Mouse (Mus musculus): ENCODE measurements around the gene Ank2. TPM values are rescaled to one million over a fixed set of nuclear protein-coding genes. Genes with fewer than 3 reads are reported as not detected.

The Ank2 gene
- polyA plus RNA-seq, 1 experiment from 2014 or later = 19.6 TPM

DNA sequence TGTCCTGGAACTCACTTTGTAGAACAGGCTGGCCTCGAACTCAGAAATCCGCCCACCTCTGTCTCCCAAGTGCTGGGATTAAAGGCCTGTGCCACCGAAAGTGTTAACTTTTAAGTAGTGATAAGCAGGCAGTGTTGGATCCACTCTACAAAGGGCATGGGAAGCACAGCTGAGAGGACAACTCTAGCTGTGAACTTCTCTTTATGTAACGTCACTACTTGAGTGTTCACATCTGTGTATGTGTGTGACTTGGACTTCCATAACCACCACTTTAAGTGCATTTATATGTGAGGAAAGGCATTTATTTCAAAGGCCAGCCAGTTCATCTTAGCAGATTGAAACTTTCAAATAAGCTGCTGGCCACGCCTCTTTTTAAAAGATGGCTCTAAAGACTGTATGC, 523.7 kb downstream of the Ank2 start:
- no peak for ATAC-seq (ENCODE audit: insufficient read depth)
- Histone ChIP-seq H3K4me2 (no peak overlapping the region), H3K4me1 (ENCODE audit: insufficient read depth) (no peaks in the 10 kb centered on the region), H3K9ac (no peak overlapping the region), H3K27me3 (ENCODE audit: insufficient read depth, low read length) (no peaks in the 10 kb centered on the region), H3K36me3 (ENCODE audit: insufficient read depth) (no peaks in the 10 kb centered on the region), H3K4me3 (ENCODE audit: low read depth, low read length) (no peak overlapping the region), H3K27ac (ENCODE audit: low read depth) (no peak overlapping the region), H3K9me3 (ENCODE audit: low read depth, low read length) (no peaks in the 10 kb centered on the region)
- TF ChIP-seq CTCF (IDR thresholded peaks at IDR 0.05; ENCODE audit: low read depth) = no peak
- no peak for DNase-seq
- WGBS = 75% methylated on average over 5 of the region's 5 CpGs

DNA sequence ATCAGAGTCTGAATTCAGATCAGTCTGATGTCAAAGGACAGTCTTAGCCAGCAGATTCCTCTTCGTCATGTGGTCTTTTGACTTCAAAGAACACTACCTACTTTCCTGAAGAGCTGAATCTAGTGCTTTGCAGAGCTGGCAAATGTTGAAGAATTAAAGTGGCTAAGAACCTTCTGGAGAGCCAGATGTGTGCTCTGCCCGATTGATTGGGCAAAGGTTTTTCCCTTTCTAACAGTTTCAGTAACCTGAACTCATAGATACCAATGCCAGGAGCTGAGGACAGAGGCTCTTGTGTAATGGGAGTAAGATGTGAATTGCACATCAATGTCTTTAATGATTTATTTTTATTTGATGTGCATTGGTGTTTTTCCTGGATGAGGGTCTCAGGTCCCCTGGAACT, 525.6 kb downstream of the Ank2 start:
- H3K9me3 ChIP-seq (ENCODE audit: low read depth, low read length) = no peaks in the 10 kb centered on the region
- H3K27ac ChIP-seq (ENCODE audit: low read depth) = no peak overlapping the region
- H3K4me3 ChIP-seq (ENCODE audit: low read depth, low read length) = no peak overlapping the region
- no peak overlapping the region for H3K4me2 ChIP-seq
- no peaks in the 10 kb centered on the region for H3K27me3 ChIP-seq (ENCODE audit: insufficient read depth, low read length)
- no peaks in the 10 kb centered on the region for H3K4me1 ChIP-seq (ENCODE audit: insufficient read depth)
- no peaks in the 10 kb centered on the region for H3K36me3 ChIP-seq (ENCODE audit: insufficient read depth)
- no peak for TF ChIP-seq CTCF (IDR thresholded peaks at IDR 0.05; ENCODE audit: low read depth)
- H3K9ac ChIP-seq = no peak overlapping the region
- DNase-seq (no peak), ATAC-seq (ENCODE audit: insufficient read depth) (no peak)
- WGBS = 78% methylated on average over 2 of the region's 2 CpGs

DNA sequence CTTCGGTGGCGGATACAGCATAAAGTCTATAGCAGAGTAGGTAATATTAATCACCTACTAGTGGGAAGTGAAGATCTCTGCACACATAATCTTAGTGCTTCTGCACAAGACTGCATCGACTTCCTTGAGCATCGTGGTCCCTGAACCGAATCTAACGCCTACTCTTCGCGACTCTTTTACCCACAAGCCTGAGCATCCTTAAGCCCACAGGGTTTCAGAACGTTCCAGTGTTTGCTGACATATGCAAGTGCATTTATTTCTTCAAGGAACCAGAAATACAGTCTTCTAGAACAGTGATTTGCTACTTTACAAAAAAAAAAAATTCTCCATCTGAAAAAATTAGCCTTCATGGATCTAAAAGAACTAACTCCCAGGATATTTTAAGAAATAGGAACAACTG, 527.6 kb downstream of the Ank2 start:
- Histone ChIP-seq H3K36me3 (ENCODE audit: insufficient read depth) (no peaks in the 10 kb centered on the region), H3K27me3 (ENCODE audit: insufficient read depth, low read length) (no peaks in the 10 kb centered on the region), H3K27ac (ENCODE audit: low read depth) (no peak overlapping the region), H3K4me2 (no peak overlapping the region), H3K9me3 (ENCODE audit: low read depth, low read length) (no peaks in the 10 kb centered on the region), H3K4me3 (ENCODE audit: low read depth, low read length) (no peak overlapping the region), H3K9ac (no peak overlapping the region), H3K4me1 (ENCODE audit: insufficient read depth) (no peaks in the 10 kb centered on the region)
- DNase-seq = no peak
- TF ChIP-seq CTCF (IDR thresholded peaks at IDR 0.05; ENCODE audit: low read depth) = no peak
- no peak for ATAC-seq (ENCODE audit: insufficient read depth)
- WGBS = 91% methylated on average over 9 of the region's 9 CpGs

DNA sequence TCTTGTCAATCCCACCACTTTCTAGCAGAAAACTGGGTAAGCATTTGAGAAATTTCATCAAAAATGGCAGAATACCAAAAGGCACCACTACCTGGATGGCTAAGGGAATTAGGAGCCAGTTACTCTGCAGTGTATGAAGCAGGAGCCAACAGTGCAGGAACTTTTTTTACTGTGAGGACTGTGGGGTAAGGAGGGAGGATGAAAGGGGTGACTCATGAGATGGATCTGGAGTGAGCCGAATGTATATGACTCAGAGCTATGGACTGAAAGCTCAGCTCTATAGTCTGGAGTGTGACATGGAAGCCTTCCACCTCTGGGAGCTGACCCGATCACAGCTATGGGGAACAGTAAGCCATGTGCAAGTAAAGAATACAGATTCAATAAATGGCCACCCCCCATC, 530.4 kb downstream of the Ank2 start:
- Histone ChIP-seq H3K36me3 (ENCODE audit: insufficient read depth) (0 out of 2 replicates have a peak, but pooled peaks cover 6% of the 10 kb centered on the region), H3K9ac (no peak overlapping the region), H3K27ac (ENCODE audit: low read depth) (no peak overlapping the region), H3K4me2 (no peak overlapping the region), H3K27me3 (ENCODE audit: insufficient read depth, low read length) (no peaks in the 10 kb centered on the region), H3K4me1 (ENCODE audit: insufficient read depth) (no peaks in the 10 kb centered on the region), H3K9me3 (ENCODE audit: low read depth, low read length) (no peaks in the 10 kb centered on the region), H3K4me3 (ENCODE audit: low read depth, low read length) (no peak overlapping the region)
- DNase-seq (no peak), ATAC-seq (ENCODE audit: insufficient read depth) (no peak)
- TF ChIP-seq CTCF (IDR thresholded peaks at IDR 0.05; ENCODE audit: low read depth) = no peak
- WGBS = 79% methylated on average over 2 of the region's 2 CpGs

GRCm38 (mm10) chr3:126965767-126966166, 533.4 kb downstream of the Ank2 start:
- WGBS = 78% methylated on average over 2 of the region's 2 CpGs
- no peak for ATAC-seq (ENCODE audit: insufficient read depth)
- Histone ChIP-seq H3K4me3 (ENCODE audit: low read depth, low read length) (no peak overlapping the region), H3K4me2 (no peak overlapping the region), H3K9me3 (ENCODE audit: low read depth, low read length) (no peaks in the 10 kb centered on the region), H3K27ac (ENCODE audit: low read depth) (no peak overlapping the region), H3K9ac (no peak overlapping the region), H3K27me3 (ENCODE audit: insufficient read depth, low read length) (no peaks in the 10 kb centered on the region), H3K4me1 (ENCODE audit: insufficient read depth) (no peaks in the 10 kb centered on the region), H3K36me3 (ENCODE audit: insufficient read depth) (0 out of 2 replicates have a peak, but pooled peaks cover 6% of the 10 kb centered on the region)
- no peak for DNase-seq
- no peak for TF ChIP-seq CTCF (IDR thresholded peaks at IDR 0.05; ENCODE audit: low read depth)

DNA sequence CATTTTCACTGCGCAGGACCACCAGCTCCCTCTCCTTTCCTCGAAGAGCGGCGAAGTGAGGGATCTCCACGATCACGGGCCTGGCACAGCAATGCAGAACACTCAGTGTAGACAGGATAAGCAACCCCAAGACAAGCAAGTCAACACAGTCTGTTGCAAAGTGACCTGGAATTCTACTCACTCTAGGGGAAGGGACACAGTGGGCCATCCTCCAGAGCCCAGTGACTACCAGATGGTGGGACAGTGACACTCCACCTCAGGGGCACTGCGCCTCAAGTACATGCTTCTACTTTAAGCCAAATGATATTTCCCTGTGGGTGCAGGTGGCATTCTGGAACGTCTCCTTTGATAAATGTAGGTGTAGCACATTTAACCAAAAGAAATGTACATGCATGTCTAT, 536.8 kb downstream of the Ank2 start:
- no peak for TF ChIP-seq CTCF (IDR thresholded peaks at IDR 0.05; ENCODE audit: low read depth)
- Histone ChIP-seq H3K4me2 (no peak overlapping the region), H3K27me3 (ENCODE audit: insufficient read depth, low read length) (no peaks in the 10 kb centered on the region), H3K27ac (ENCODE audit: low read depth) (no peak overlapping the region), H3K9ac (no peak overlapping the region), H3K4me1 (ENCODE audit: insufficient read depth) (no peaks in the 10 kb centered on the region), H3K9me3 (ENCODE audit: low read depth, low read length) (no peaks in the 10 kb centered on the region), H3K36me3 (ENCODE audit: insufficient read depth) (0 out of 2 replicates have a peak, but pooled peaks cover 12% of the 10 kb centered on the region), H3K4me3 (ENCODE audit: low read depth, low read length) (no peak overlapping the region)
- ATAC-seq (ENCODE audit: insufficient read depth) (no peak), DNase-seq (no peak)
- WGBS = 94% methylated on average over 8 of the region's 8 CpGs

GRCm38 (mm10) chr3:126952698-126953097, 546.5 kb downstream of the Ank2 start:
- Histone ChIP-seq H3K9me3 (ENCODE audit: low read depth, low read length) (no peaks in the 10 kb centered on the region), H3K9ac (no peak overlapping the region), H3K4me3 (ENCODE audit: low read depth, low read length) (no peak overlapping the region), H3K36me3 (ENCODE audit: insufficient read depth) (0 out of 2 replicates have a peak, but pooled peaks cover under 1% of the 10 kb centered on the region), H3K27me3 (ENCODE audit: insufficient read depth, low read length) (no peaks in the 10 kb centered on the region), H3K4me1 (ENCODE audit: insufficient read depth) (no peaks in the 10 kb centered on the region), H3K27ac (ENCODE audit: low read depth) (no peak overlapping the region), H3K4me2 (no peak overlapping the region)
- ATAC-seq (ENCODE audit: insufficient read depth) = no peak
- WGBS = 36% methylated on average over 1 of the region's 1 CpGs
- no peak for DNase-seq
- no peak for TF ChIP-seq CTCF (IDR thresholded peaks at IDR 0.05; ENCODE audit: low read depth)

GRCm38 (mm10) chr3:126946591-126946990, 552.6 kb downstream of the Ank2 start:
- Histone ChIP-seq H3K27ac (ENCODE audit: low read depth) (no peak overlapping the region), H3K36me3 (ENCODE audit: insufficient read depth) (no peaks in the 10 kb centered on the region), H3K4me2 (no peak overlapping the region), H3K4me1 (ENCODE audit: insufficient read depth) (no peaks in the 10 kb centered on the region), H3K9ac (no peak overlapping the region), H3K27me3 (ENCODE audit: insufficient read depth, low read length) (no peaks in the 10 kb centered on the region), H3K4me3 (ENCODE audit: low read depth, low read length) (no peak overlapping the region), H3K9me3 (ENCODE audit: low read depth, low read length) (no peaks in the 10 kb centered on the region)
- DNase-seq (no peak), ATAC-seq (ENCODE audit: insufficient read depth) (no peak)
- WGBS = 96% methylated on average over 10 of the region's 10 CpGs
- no peak for TF ChIP-seq CTCF (IDR thresholded peaks at IDR 0.05; ENCODE audit: low read depth)
